In the genomic region with DNA sequence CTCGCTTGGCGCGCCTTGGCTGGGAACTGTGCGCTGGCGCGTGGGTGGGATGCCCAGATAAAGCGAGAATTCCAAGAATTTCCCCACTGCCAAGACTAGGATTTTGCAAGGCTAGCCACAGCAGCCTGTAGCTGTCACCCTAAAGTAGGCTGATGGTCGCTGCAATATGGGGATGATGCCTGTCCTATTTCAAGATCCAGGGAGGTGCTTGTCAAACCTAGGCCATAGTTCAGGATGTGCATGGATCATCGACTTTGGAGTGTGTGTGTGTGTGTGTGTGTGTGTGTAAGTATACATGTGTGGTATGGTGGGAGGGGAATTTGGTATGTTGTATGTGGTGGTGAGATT, we compare ENCODE assay signal across 8 mouse cellular contexts. TPM values are rescaled to one million over a fixed set of nuclear protein-coding genes. Genes with fewer than 3 reads are reported as not detected.
DNase-seq lines count a peak whose midpoint lies in the region; ATAC-seq and TF ChIP-seq lines count a peak whose summit lies in the region.

No protein-coding gene starts in this region.

- H3K27me3 ChIP-seq in heart, embryonic 12.5 days (replicated peaks) = no peaks in the 10 kb centered on the region
- peaks cover 5% of the 10 kb centered on the region; the same call in 1 of the 2 replicates for H3K27me3 ChIP-seq in forebrain, embryonic 16.5 days (replicated peaks; ENCODE audit: control insufficient read depth, insufficient read depth, low read length)

- under 1% methylated on average over 9 of the region's 9 CpGs for WGBS in heart, embryonic 12.5 days
- 2% methylated on average over 9 of the region's 9 CpGs for WGBS in forebrain, embryonic 16.5 days
- WGBS in macrophage (ENCODE audit: missing documents) = 0% methylated on average over 9 of the region's 9 CpGs

- H3K4me1 ChIP-seq in heart, embryonic 12.5 days (replicated peaks) = peaks cover 30% of the 10 kb centered on the region
- peaks cover 0 to 5% of the 10 kb centered on the region in 2 experiments; a peak in 1 of 4 replicates for H3K4me1 ChIP-seq in ES-E14 (ENCODE audit: control insufficient read depth in 2 of 2, insufficient read depth in 2 of 2, low read length in 2 of 2, poor library complexity in 1 of 2)
- peaks cover 15% of the 10 kb centered on the region for H3K4me1 ChIP-seq in forebrain, embryonic 16.5 days (replicated peaks; ENCODE audit: control insufficient read depth, insufficient read depth, low read length)

- H3K9me3 ChIP-seq in heart, embryonic 12.5 days (replicated peaks) = no peaks in the 10 kb centered on the region
- H3K9me3 ChIP-seq in ES-E14 (ENCODE audit: control insufficient read depth, insufficient read depth, low read depth, low read length) = no peaks in the 10 kb centered on the region
- H3K9me3 ChIP-seq in forebrain, embryonic 16.5 days (ENCODE audit: control insufficient read depth, low read length) = no peaks in the 10 kb centered on the region

- H3K27ac ChIP-seq in heart, embryonic 12.5 days (ENCODE audit: poor library complexity, severe bottlenecking) = 0 out of 2 replicates have a peak overlapping the region, but pooled peaks have one; percentile 86
- H3K27ac ChIP-seq in ES-E14 (ENCODE audit: insufficient read depth, low read depth, low read length, poor library complexity, severe bottlenecking) = no peak overlapping the region
- H3K27ac ChIP-seq in forebrain, embryonic 16.5 days (ENCODE audit: low read length) = no peak overlapping the region
- H3K27ac ChIP-seq in macrophage = no peak overlapping the region

- H3K4me2 ChIP-seq in heart, embryonic 12.5 days = peak overlapping the region; percentile 89
- peak overlapping the region; percentile 92 for H3K4me2 ChIP-seq in forebrain, embryonic 16.5 days (ENCODE audit: low read length)

- intact Hi-C loops in heart, postnatal 10 days (cut with DNase I) = loop anchor here (1.0 kb wide), 1 partner anchor 72 kb away; no protein-coding TSS in a partner anchor
- intact Hi-C loops in left cerebral cortex, postnatal 14 days (cut with DNase I) = loop anchor here (5.0 kb wide), 1 partner anchor 70 kb away; the partner anchor contains the start of gene Prdm15

- H3K4me3 ChIP-seq in heart, embryonic 12.5 days = peak overlapping the region; percentile 98
- H3K4me3 ChIP-seq in ES-E14 (ENCODE audit: insufficient read depth in 1 of 2, low read depth in 1 of 2, low read length in 2 of 2, poor library complexity in 1 of 2, severe bottlenecking in 1 of 2) = peak overlapping the region; percentile 82 to 99
- peak overlapping the region; percentile 91 for H3K4me3 ChIP-seq in forebrain, embryonic 16.5 days (replicated peaks; ENCODE audit: low read length)
- H3K4me3 ChIP-seq in macrophage (ENCODE audit: inconsistent target) = peak overlapping the region; percentile 20

- peak; percentile 56 for ATAC-seq in heart, embryonic 12.5 days (ENCODE audit: insufficient number of reproducible peaks, low FRiP score)
- no peak for ATAC-seq in forebrain, embryonic 16.5 days

- in situ Hi-C loops in ES-E14 (cut with MboI; ENCODE audit: low sequenced_read_pairs in 2 of 2, unreplicated experiment in 2 of 2) = no loop called here

- peak overlapping the region; percentile 90; the same call in 1 of the 2 replicates for H3K9ac ChIP-seq in heart, embryonic 12.5 days
- H3K9ac ChIP-seq in ES-E14 (ENCODE audit: insufficient read depth, low read depth, low read length, poor library complexity, severe bottlenecking) = no peak overlapping the region
- H3K9ac ChIP-seq in forebrain, embryonic 16.5 days (replicated peaks; ENCODE audit: low read depth, low read length) = peak overlapping the region; percentile 83

- no peaks in the 10 kb centered on the region for H3K36me3 ChIP-seq in heart, embryonic 12.5 days
- H3K36me3 ChIP-seq in ES-E14 (ENCODE audit: control insufficient read depth, insufficient read depth, low read length, poor library complexity, severe bottlenecking) = no peaks in the 10 kb centered on the region
- no peaks in the 10 kb centered on the region for H3K36me3 ChIP-seq in forebrain, embryonic 16.5 days (ENCODE audit: control insufficient read depth, insufficient read depth)
- H3K36me3 ChIP-seq in macrophage (ENCODE audit: inconsistent target) = no peaks in the 10 kb centered on the region

- no peak for DNase-seq in heart, postnatal 10 days
- no peak for DNase-seq in ES-E14 (ENCODE audit: low read depth, low spot score)
- no peak for DNase-seq in B cell, adult 2 months
- no peak for DNase-seq in left cerebral cortex, postnatal 14 days (ENCODE audit: low spot score in 2 of 2)
- DNase-seq in ovary, postnatal 10 days (ENCODE audit: low spot score) = no peak

- no peaks in the 10 kb centered on the region for H3K79me2 ChIP-seq in macrophage (ENCODE audit: inconsistent target)

TF ChIP-seq in ES-E14, 5 proteins besides CTCF, POLR2A, EP300 and RAD21:
- TF ChIP-seq ZNF384 (IDR thresholded peaks at IDR 0.05; ENCODE audit: low read depth, low read length) = no peak

RNA-seq across cellular contexts. Expression of gene C2cd2, which starts 39.6 kb away (rescaled TPM):
- polyA plus RNA-seq in heart, embryonic 12.5 days (2016; fragmentation: Nextera tagmentation; extraction: Ambion mirVana) = 19.3 and 21.2 TPM in 2 replicates
- total RNA-seq in heart, postnatal 10 days (2021) = 10 to 100 TPM; 23.4 to 26.6 TPM
- 8.1 and 8.2 TPM in 2 replicates for total RNA-seq in ES-E14 (2012; rRNA removed)
- 11.2 and 12.7 TPM in 2 replicates for polyA plus RNA-seq in forebrain, embryonic 16.5 days (2015; fragmentation: Nextera tagmentation; extraction: Ambion mirVana)
- 10 to 100 TPM in 19 of 26 experiments, 1 to 10 TPM in 7; 5.0 to 22.7 (median 13.6) TPM for total RNA-seq in macrophage (2018; cell fraction: chromatin; rRNA removed)
- total RNA-seq in macrophage (2018; cell fraction: cytosol; rRNA removed) = 10 to 100 TPM in 24 of 26 experiments, 1 to 10 TPM in 2; 7.6 to 20.1 (median 15.0) TPM
- total RNA-seq in macrophage (2018; cell fraction: nucleus; rRNA removed) = 10 to 100 TPM in 24 of 26 experiments, 1 to 10 TPM in 2; 8.1 to 35.8 (median 17.6) TPM
- 8.6 to 22.8 TPM (median 15.3 TPM) in 3 replicates for polyA plus RNA-seq in macrophage (2018)
- total RNA-seq in left cerebral cortex, postnatal 14 days (2021) = 10 to 100 TPM; 17.4 to 22.7 TPM

RNA-seq across cellular contexts. Expression of gene Zbtb21, which starts 39.7 kb away (rescaled TPM):
- polyA plus RNA-seq in heart, embryonic 12.5 days (2016; fragmentation: Nextera tagmentation; extraction: Ambion mirVana) = 11.0 and 11.7 TPM in 2 replicates
- total RNA-seq in heart, postnatal 10 days (2021) = 10 to 100 TPM; 12.2 to 12.4 TPM
- 29.6 and 30.9 TPM in 2 replicates for total RNA-seq in ES-E14 (2012; rRNA removed)
- 13.0 and 13.7 TPM in 2 replicates for polyA plus RNA-seq in forebrain, embryonic 16.5 days (2015; fragmentation: Nextera tagmentation; extraction: Ambion mirVana)
- 100 to 1,000 TPM in 17 of 26 experiments, 10 to 100 TPM in 9; 78.4 to 290 (median 111) TPM for total RNA-seq in macrophage (2018; cell fraction: chromatin; rRNA removed)
- 10 to 100 TPM; 26.5 to 50.0 (median 35.2) TPM for total RNA-seq in macrophage (2018; cell fraction: cytosol; rRNA removed)
- total RNA-seq in macrophage (2018; cell fraction: nucleus; rRNA removed) = 100 to 1,000 TPM in 6 of 26 experiments, 10 to 100 TPM in 20; 57.1 to 122 (median 88.7) TPM
- 18.7 to 27.0 TPM (median 20.6 TPM) in 3 replicates for polyA plus RNA-seq in macrophage (2018)
- total RNA-seq in left cerebral cortex, postnatal 14 days (2021) = 10 to 100 TPM; 20.8 to 21.1 TPM

Comparison
In these comparisons a context has a peak if more than half of its experiments do, and no peak if none do; other contexts are left out.
1. H3K4me3 ChIP-seq: peak in every context shown above with its lines; median percentile 98 in heart, embryonic 12.5 days; 91 in forebrain, embryonic 16.5 days; 90 in ES-E14; 20 in macrophage.